Mouse (Mus musculus): ENCODE results near the gene A130010J15Rik. TPM values are rescaled to one million over a fixed set of nuclear protein-coding genes. Genes with fewer than 3 reads are reported as not detected.

A130010J15Rik gene
- polyA plus RNA-seq, 1 experiment from 2014 or later: 11.7 TPM

DNA sequence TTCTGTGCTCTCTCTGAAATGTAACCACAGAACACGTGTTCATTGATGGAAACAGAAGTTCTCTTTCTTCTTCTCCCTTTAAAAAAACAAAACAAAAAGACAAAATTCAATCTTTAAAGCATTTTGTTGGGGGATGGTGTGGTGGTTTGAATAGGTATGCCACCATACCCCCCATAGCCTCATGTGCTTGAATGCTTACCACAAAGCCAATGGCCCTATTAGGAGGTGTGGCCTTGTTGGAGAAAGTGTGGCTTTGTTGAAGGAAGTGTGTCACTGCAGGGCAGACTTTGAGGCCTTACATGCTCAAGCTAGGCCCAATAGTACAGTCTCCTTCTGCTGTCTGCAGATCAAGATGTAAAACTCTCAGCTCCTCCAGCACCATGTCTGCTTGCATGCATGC is 21.4 kb upstream of the A130010J15Rik start:
- no peaks in the 10 kb centered on the region for H3K9me3 ChIP-seq (replicated peaks; ENCODE audit: control insufficient read depth, low read length)
- ATAC-seq (replicated peaks; ENCODE audit: extremely low read depth, insufficient read depth, low FRiP score): no peak
- no peaks in the 10 kb centered on the region for H3K36me3 ChIP-seq (ENCODE audit: control insufficient read depth, insufficient read depth)
- H3K9ac ChIP-seq (ENCODE audit: low read length): no peak overlapping the region
- H3K4me1 ChIP-seq (ENCODE audit: control insufficient read depth, insufficient read depth, low read length): peaks cover 4% of the 10 kb centered on the region
- no peak overlapping the region for H3K27ac ChIP-seq (ENCODE audit: low read length)
- no peak overlapping the region for H3K4me2 ChIP-seq (ENCODE audit: low read depth, low read length)
- H3K27me3 ChIP-seq (ENCODE audit: control insufficient read depth, insufficient read depth, low read length): no peaks in the 10 kb centered on the region
- no peak overlapping the region for H3K4me3 ChIP-seq (ENCODE audit: low read length)
- 78% methylated on average over 1 of the region's 1 CpGs for WGBS

DNA sequence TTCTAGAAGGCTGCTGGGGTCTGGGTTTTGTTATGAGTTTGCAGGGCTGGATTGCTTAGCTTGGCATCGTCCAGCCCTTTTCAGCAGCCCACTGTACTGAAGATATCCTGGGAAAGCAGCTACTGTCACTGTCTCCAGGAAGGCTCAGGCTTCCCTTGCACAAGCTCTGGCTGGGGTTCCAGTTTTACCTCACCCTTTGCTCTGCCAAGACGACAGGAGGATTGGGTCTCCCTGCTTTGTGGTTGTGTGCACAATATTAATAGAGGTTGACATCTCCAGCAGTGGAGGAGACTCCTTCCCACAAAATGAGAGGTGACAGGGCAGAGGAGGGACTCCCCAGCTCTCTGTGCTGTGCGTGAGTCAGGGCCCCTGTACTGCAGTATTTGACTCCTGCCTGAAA is 18.6 kb upstream of the A130010J15Rik start:
- peaks cover 3% of the 10 kb centered on the region; the same call in 1 of the 2 replicates for H3K27me3 ChIP-seq (ENCODE audit: control insufficient read depth, insufficient read depth, low read length)
- H3K27ac ChIP-seq (ENCODE audit: low read length): no peak overlapping the region
- H3K4me1 ChIP-seq (ENCODE audit: control insufficient read depth, insufficient read depth, low read length): peaks cover 12% of the 10 kb centered on the region
- no peak overlapping the region for H3K4me2 ChIP-seq (ENCODE audit: low read depth, low read length)
- H3K36me3 ChIP-seq (ENCODE audit: control insufficient read depth, insufficient read depth): no peaks in the 10 kb centered on the region
- H3K4me3 ChIP-seq (ENCODE audit: low read length): no peak overlapping the region
- no peak overlapping the region for H3K9ac ChIP-seq (ENCODE audit: low read length)
- 0 out of 2 replicates have a peak, but pooled peaks have one; percentile 8 for ATAC-seq (replicated peaks; ENCODE audit: extremely low read depth, insufficient read depth, low FRiP score)
- 52% methylated on average over 3 of the region's 3 CpGs for WGBS
- H3K9me3 ChIP-seq (replicated peaks; ENCODE audit: control insufficient read depth, low read length): no peaks in the 10 kb centered on the region

DNA sequence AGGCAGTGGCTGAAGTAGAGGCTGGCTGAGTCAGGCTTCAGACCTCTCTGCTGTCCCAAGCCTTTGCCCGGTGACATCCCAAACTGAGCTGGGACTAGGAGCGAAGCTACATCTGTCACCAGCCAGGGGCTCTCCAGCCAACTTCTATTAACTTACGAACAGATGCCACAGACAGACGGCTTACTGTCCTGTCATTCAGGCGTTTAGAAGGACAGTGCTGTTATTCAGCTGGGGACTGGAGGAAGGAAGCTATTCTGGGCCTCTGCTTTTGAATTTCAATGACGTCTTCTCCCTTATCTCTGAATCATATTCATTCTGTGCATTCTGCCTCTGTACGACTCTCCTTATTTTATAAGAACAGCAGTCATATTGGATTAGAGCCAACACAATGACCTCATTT is 16.7 kb upstream of the A130010J15Rik start:
- no peak overlapping the region for H3K4me3 ChIP-seq (ENCODE audit: low read length)
- H3K36me3 ChIP-seq (ENCODE audit: control insufficient read depth, insufficient read depth): no peaks in the 10 kb centered on the region
- H3K9ac ChIP-seq (ENCODE audit: low read length): no peak overlapping the region
- peaks cover 12% of the 10 kb centered on the region for H3K4me1 ChIP-seq (ENCODE audit: control insufficient read depth, insufficient read depth, low read length)
- no peak for ATAC-seq (replicated peaks; ENCODE audit: extremely low read depth, insufficient read depth, low FRiP score)
- peaks cover 3% of the 10 kb centered on the region; the same call in 1 of the 2 replicates for H3K27me3 ChIP-seq (ENCODE audit: control insufficient read depth, insufficient read depth, low read length)
- H3K4me2 ChIP-seq (ENCODE audit: low read depth, low read length): no peak overlapping the region
- WGBS: 19% methylated on average over 7 of the region's 7 CpGs
- no peak overlapping the region for H3K27ac ChIP-seq (ENCODE audit: low read length)
- no peaks in the 10 kb centered on the region for H3K9me3 ChIP-seq (replicated peaks; ENCODE audit: control insufficient read depth, low read length)

DNA sequence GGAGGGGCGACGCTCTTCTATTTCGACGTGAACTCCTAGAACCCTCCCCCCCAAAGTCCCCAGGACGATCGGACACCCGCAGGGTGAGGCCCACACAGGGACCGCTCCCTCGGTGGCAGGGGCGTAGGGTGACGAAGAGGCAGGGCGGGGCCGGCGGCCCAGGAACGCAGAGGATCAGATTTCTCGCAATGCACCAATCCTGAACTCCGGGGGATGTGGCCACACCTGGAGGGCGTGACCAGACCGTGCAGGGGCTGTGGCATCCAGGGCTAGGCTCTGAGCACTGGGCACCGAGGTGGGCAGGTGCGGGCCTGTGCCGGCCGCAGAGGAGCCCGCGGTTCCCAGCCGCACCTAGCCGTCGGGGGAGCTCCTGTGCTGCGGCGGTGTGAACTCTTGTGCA is 15.0 kb upstream of the A130010J15Rik start, which contains the start of gene Irf6:
Irf6 (plus strand) TSS at position 240 of the 400 bp plus-strand sequence.
- Histone ChIP-seq H3K4me1 (ENCODE audit: control insufficient read depth, insufficient read depth, low read length) (peaks cover 14% of the 10 kb centered on the region), H3K9me3 (replicated peaks; ENCODE audit: control insufficient read depth, low read length) (no peaks in the 10 kb centered on the region), H3K4me3 (ENCODE audit: low read length) (peak within 1 kb of the TSS; percentile 52), H3K36me3 (ENCODE audit: control insufficient read depth, insufficient read depth) (no peaks in the 10 kb centered on the region), H3K27ac (ENCODE audit: low read length) (no peak within 1 kb of the TSS), H3K27me3 (ENCODE audit: control insufficient read depth, insufficient read depth, low read length) (peaks cover 3% of the 10 kb centered on the region; the same call in 1 of the 2 replicates), H3K9ac (ENCODE audit: low read length) (peak within 1 kb of the TSS; percentile 64), H3K4me2 (ENCODE audit: low read depth, low read length) (peak within 1 kb of the TSS; percentile 80)
- 1% methylated on average over 30 of the region's 30 CpGs for WGBS
- peak; percentile 87 for ATAC-seq (replicated peaks; ENCODE audit: extremely low read depth, insufficient read depth, low FRiP score)

DNA sequence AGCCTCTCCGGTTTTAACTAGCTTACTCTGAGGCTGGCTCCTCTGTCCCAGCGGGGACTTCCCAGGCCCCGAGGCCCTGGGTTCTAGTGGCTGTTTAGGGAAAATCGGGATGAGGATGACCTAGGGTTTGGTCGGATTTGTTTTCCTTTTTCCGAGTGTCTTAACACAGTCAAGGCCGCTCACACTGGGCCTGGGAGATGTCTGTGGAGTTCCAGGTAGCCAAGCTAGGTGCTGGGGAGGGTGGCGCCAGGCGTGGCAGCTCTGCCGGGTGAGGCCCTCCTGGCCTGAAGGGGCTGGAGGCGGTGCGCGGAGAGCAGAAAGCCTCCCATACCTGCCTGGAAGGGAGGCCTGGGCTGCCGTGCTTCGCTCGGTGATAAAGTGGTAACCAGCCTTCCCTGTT is 14.3 kb upstream of the A130010J15Rik start:
- Histone ChIP-seq H3K27ac (ENCODE audit: low read length) (no peak overlapping the region), H3K27me3 (ENCODE audit: control insufficient read depth, insufficient read depth, low read length) (peaks cover 3% of the 10 kb centered on the region; the same call in 1 of the 2 replicates), H3K4me3 (ENCODE audit: low read length) (peak overlapping the region; percentile 52), H3K4me2 (ENCODE audit: low read depth, low read length) (peak overlapping the region; percentile 80), H3K9ac (ENCODE audit: low read length) (peak overlapping the region; percentile 64), H3K4me1 (ENCODE audit: control insufficient read depth, insufficient read depth, low read length) (peaks cover 14% of the 10 kb centered on the region), H3K9me3 (replicated peaks; ENCODE audit: control insufficient read depth, low read length) (no peaks in the 10 kb centered on the region), H3K36me3 (ENCODE audit: control insufficient read depth, insufficient read depth) (no peaks in the 10 kb centered on the region)
- ATAC-seq (replicated peaks; ENCODE audit: extremely low read depth, insufficient read depth, low FRiP score): no peak
- 38% methylated on average over 16 of the region's 16 CpGs for WGBS

DNA sequence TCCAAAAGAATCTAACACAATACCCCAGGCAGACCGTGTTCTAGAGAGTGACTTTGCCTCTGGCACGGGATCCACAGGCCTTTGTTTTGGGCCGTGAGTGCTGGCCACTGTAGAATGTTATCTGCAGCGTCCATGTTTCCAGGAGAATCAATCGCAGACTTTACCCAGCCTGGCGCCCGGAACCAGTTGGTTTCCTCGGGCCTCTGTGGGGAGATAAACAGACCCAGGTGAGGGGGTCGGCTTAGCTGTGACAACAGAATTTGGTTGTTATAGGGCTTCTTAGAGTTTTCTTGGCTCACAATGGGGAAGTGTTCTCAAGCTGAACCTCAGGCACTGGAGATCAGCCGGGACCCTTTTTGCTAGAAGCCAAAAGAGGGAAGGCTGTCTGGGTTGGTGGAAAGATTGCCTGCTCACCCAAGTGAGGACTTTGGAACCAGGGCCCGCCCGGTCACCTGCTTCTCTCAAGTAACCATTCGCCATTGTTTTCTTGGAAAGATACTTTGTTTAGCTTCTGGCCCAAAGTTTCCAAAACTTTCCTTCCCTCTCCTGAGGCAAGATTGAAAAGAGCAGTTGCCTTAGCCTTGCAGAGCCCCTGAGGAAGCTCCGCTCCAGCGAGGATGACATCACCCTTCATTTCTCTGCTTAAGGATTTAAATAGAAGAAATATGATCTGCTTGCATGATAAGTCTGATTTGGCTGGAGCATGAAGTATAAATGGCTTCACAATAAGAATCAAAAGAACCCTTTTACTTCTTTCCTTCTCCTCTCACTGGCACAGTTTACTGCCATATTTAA is 11.3 kb upstream of the A130010J15Rik start:
- 52% methylated on average over 15 of the region's 15 CpGs for WGBS
- H3K4me2 ChIP-seq (ENCODE audit: low read depth, low read length): no peak overlapping the region
- H3K9me3 ChIP-seq (replicated peaks; ENCODE audit: control insufficient read depth, low read length): no peaks in the 10 kb centered on the region
- H3K27me3 ChIP-seq (ENCODE audit: control insufficient read depth, insufficient read depth, low read length): peaks cover 3% of the 10 kb centered on the region; the same call in 1 of the 2 replicates
- no peak overlapping the region for H3K9ac ChIP-seq (ENCODE audit: low read length)
- peak overlapping the region; percentile 35; the same call in 1 of the 2 replicates for H3K27ac ChIP-seq (ENCODE audit: low read length)
- H3K36me3 ChIP-seq (ENCODE audit: control insufficient read depth, insufficient read depth): no peaks in the 10 kb centered on the region
- no peak for ATAC-seq (replicated peaks; ENCODE audit: extremely low read depth, insufficient read depth, low FRiP score)
- no peak overlapping the region for H3K4me3 ChIP-seq (ENCODE audit: low read length)
- H3K4me1 ChIP-seq (ENCODE audit: control insufficient read depth, insufficient read depth, low read length): peaks cover 17% of the 10 kb centered on the region

DNA sequence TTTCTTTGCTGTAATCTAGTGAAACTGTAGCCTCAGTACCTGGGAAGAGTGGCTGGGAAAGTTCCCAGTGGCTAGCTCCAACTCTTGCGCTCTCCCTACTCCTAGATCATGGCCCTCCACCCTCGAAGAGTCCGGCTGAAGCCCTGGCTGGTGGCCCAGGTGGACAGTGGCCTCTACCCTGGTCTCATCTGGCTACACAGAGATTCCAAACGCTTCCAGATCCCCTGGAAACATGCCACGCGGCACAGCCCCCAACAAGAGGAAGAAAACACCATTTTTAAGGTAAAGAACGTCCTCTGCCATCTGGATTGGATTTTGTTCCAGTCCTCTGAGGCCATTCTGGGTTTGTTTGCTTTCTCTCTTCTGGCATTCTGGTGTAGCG is 10.7 kb upstream of the A130010J15Rik start:
- no peaks in the 10 kb centered on the region for H3K9me3 ChIP-seq (replicated peaks; ENCODE audit: control insufficient read depth, low read length)
- no peaks in the 10 kb centered on the region for H3K36me3 ChIP-seq (ENCODE audit: control insufficient read depth, insufficient read depth)
- H3K27me3 ChIP-seq (ENCODE audit: control insufficient read depth, insufficient read depth, low read length): peaks cover 3% of the 10 kb centered on the region; the same call in 1 of the 2 replicates
- ATAC-seq (replicated peaks; ENCODE audit: extremely low read depth, insufficient read depth, low FRiP score): no peak
- H3K9ac ChIP-seq (ENCODE audit: low read length): no peak overlapping the region
- peaks cover 17% of the 10 kb centered on the region for H3K4me1 ChIP-seq (ENCODE audit: control insufficient read depth, insufficient read depth, low read length)
- WGBS: 68% methylated on average over 8 of the region's 8 CpGs
- no peak overlapping the region for H3K4me2 ChIP-seq (ENCODE audit: low read depth, low read length)
- no peak overlapping the region for H3K4me3 ChIP-seq (ENCODE audit: low read length)
- H3K27ac ChIP-seq (ENCODE audit: low read length): peak overlapping the region; percentile 15; the same call in 1 of the 2 replicates

DNA sequence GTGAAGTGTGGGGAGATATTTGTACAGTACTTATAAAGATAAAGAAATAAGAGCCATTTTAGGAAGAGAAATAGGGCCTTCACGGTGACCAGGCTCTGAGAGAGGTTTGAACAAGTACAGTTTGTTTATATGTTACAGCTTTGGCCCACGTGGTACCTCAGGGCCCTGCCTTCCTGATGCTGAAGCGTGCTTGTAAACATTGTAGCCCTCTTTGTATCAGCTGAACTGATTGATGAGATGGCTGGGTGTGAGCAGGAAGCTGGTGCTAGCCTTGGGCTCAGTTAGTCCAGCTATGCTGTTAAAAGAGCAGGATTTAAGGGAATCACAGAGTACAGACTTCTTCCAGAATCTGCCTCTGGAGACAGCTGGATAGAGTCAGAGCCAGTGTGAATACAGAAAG is 8.7 kb upstream of the A130010J15Rik start:
- Histone ChIP-seq H3K9ac (ENCODE audit: low read length) (no peak overlapping the region), H3K27ac (ENCODE audit: low read length) (no peak overlapping the region), H3K4me1 (ENCODE audit: control insufficient read depth, insufficient read depth, low read length) (peaks cover 10% of the 10 kb centered on the region), H3K27me3 (ENCODE audit: control insufficient read depth, insufficient read depth, low read length) (no peaks in the 10 kb centered on the region), H3K4me2 (ENCODE audit: low read depth, low read length) (no peak overlapping the region), H3K36me3 (ENCODE audit: control insufficient read depth, insufficient read depth) (no peaks in the 10 kb centered on the region), H3K4me3 (ENCODE audit: low read length) (no peak overlapping the region), H3K9me3 (replicated peaks; ENCODE audit: control insufficient read depth, low read length) (no peaks in the 10 kb centered on the region)
- ATAC-seq (replicated peaks; ENCODE audit: extremely low read depth, insufficient read depth, low FRiP score): no peak
- 39% methylated on average over 3 of the region's 3 CpGs for WGBS

DNA sequence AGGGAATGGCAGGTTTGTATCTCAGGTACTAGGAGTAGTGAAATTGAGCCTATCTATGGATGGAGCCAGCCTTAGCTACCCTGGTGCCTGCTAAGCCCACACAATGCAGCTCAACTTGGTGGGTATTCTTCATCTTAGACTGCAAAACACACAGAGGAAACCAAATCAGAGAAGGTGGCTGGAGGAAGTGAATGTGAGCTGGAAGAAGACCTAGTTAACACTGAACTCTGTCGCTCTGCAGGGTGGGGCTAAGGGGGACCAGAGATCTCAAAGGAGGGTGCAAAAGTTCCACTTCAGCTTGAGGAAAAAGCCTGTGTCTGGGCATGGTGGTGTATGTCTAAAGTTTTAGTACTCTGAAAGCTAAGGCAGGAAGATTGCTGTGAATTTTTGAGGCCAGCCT is 8.2 kb upstream of the A130010J15Rik start:
- Histone ChIP-seq H3K4me2 (ENCODE audit: low read depth, low read length) (no peak overlapping the region), H3K27me3 (ENCODE audit: control insufficient read depth, insufficient read depth, low read length) (no peaks in the 10 kb centered on the region), H3K27ac (ENCODE audit: low read length) (no peak overlapping the region), H3K4me1 (ENCODE audit: control insufficient read depth, insufficient read depth, low read length) (peaks cover 10% of the 10 kb centered on the region), H3K9me3 (replicated peaks; ENCODE audit: control insufficient read depth, low read length) (no peaks in the 10 kb centered on the region), H3K36me3 (ENCODE audit: control insufficient read depth, insufficient read depth) (no peaks in the 10 kb centered on the region), H3K9ac (ENCODE audit: low read length) (no peak overlapping the region), H3K4me3 (ENCODE audit: low read length) (no peak overlapping the region)
- WGBS: 61% methylated on average over 1 of the region's 1 CpGs
- ATAC-seq (replicated peaks; ENCODE audit: extremely low read depth, insufficient read depth, low FRiP score): no peak
